Mouse (Mus musculus) ES-E14 (cell line): Measurements from ENCODE around the gene Galnt6.

ENCODE experiments used
- MAFK ChIP-seq: IDR thresholded peaks from 2 replicates; pipeline ENCODE4 v1.6.1; 2014; ENCODE audit warnings: mild to moderate bottlenecking, low read depth, low read length, inconsistent platforms; ENCODE audit not compliant: insufficient read depth
- ZC3H11A ChIP-seq: IDR thresholded peaks from 2 replicates; pipeline ENCODE4 v1.6.1; 2012; ENCODE audit warnings: low read depth, mild to moderate bottlenecking, inconsistent platforms, low read length, borderline replicate concordance

GRCm38 (mm10) chr15:100669337-100669736, 59.8 kb downstream of the Galnt6 start, which contains the start of gene Bin2:
- TF ChIP-seq MAFK (no peak), ZC3H11A (no peak)
